Mouse (Mus musculus): ENCODE data around the gene Mmp8. TPM values are rescaled to one million over a fixed set of nuclear protein-coding genes. Genes with fewer than 3 reads are reported as not detected.

Mmp8 gene
- polyA plus RNA-seq, 1 experiment from 2014 or later, result 0.55 TPM

- Histone ChIP-seq H3K36me3 (no peaks in the 10 kb centered on the region), H3K27ac (no peak overlapping the region), H3K9ac (no peak overlapping the region), H3K4me3 (no peak overlapping the region), H3K9me3 (no peaks in the 10 kb centered on the region), H3K4me1 (no peaks in the 10 kb centered on the region), H3K27me3 (no peaks in the 10 kb centered on the region), H3K4me2 (replicated peaks) (no peak overlapping the region)
- 4% methylated on average over 3 of the region's 3 CpGs for WGBS
- ATAC-seq (ENCODE audit: insufficient number of reproducible peaks, insufficient read depth, low FRiP score, low TSS enrichment), result no peak
Observed at GRCm38 (mm10) chr9:7602982-7603742, 44.9 kb downstream of the Mmp8 start.

DNA sequence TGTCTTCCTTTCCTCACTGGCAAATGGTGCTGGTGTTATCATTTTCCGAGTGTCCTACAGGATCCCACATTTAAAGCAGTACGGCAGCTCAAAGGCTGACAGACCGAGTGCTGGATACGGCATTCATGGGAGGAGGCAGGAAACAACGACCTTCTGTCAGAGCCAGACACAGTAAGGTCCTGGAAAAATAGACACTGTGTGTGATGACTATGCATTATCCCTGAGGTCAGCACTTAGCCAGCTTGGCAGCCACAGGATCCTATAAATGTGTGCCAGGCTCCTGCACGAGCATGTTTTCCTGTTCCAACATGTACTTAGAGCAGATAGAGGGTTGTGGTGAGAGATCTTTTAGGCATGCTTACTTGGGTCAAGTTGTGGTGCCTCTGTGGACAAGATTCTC, 45.7 kb downstream of the Mmp8 start:
- Histone ChIP-seq H3K9ac (no peak overlapping the region), H3K4me1 (no peaks in the 10 kb centered on the region), H3K4me3 (no peak overlapping the region), H3K27me3 (no peaks in the 10 kb centered on the region), H3K4me2 (replicated peaks) (no peak overlapping the region), H3K36me3 (no peaks in the 10 kb centered on the region), H3K27ac (no peak overlapping the region), H3K9me3 (no peaks in the 10 kb centered on the region)
- whole genome bisulfite sequencing, result 58% methylated on average over 6 of the region's 6 CpGs
- no peak for ATAC-seq (ENCODE audit: insufficient number of reproducible peaks, insufficient read depth, low FRiP score, low TSS enrichment)

DNA sequence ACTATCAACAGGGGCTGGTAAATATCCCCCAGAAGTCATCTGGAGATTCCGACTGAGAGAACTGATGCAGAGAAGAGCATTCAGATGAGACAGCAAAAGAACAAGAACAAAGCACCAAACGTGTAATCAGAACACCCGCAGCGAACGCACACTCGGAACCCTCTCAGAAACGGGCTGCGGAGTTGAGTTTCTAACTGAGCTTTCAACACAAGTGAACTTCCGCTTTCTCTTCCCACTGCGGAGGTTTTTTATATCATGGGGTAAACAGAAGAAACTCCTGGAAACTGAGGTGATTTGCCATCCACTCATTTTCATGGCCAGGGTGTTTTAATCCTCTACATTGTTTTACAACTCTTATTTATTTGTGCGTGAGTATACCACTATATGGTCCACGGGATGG, 47.4 kb downstream of the Mmp8 start:
- Histone ChIP-seq H3K27me3 (no peaks in the 10 kb centered on the region), H3K4me3 (no peak overlapping the region), H3K9me3 (no peaks in the 10 kb centered on the region), H3K4me1 (no peaks in the 10 kb centered on the region), H3K27ac (no peak overlapping the region), H3K36me3 (no peaks in the 10 kb centered on the region), H3K9ac (no peak overlapping the region), H3K4me2 (replicated peaks) (no peak overlapping the region)
- WGBS, result 88% methylated on average over 12 of the region's 12 CpGs
- no peak for ATAC-seq (ENCODE audit: insufficient number of reproducible peaks, insufficient read depth, low FRiP score, low TSS enrichment)

Other genes starting within 250 kb of the Mmp8 start
- not detected in 2 replicates for gene Mmp12, start 214.1 kb upstream of the Mmp8 start, polyA plus RNA-seq (2016; fragmentation: Nextera tagmentation; extraction: Ambion mirVana)
- gene Mmp1b, start 170.4 kb upstream of the Mmp8 start, polyA plus RNA-seq (2016; fragmentation: Nextera tagmentation; extraction: Ambion mirVana), result not detected in 2 replicates
- not detected in 2 replicates for gene Mmp3, start 112.6 kb upstream of the Mmp8 start, polyA plus RNA-seq (2016; fragmentation: Nextera tagmentation; extraction: Ambion mirVana)
- gene Mmp10, start 56.1 kb upstream of the Mmp8 start, polyA plus RNA-seq (2016; fragmentation: Nextera tagmentation; extraction: Ambion mirVana), result not detected in 2 replicates
- gene Mmp27, start 12.9 kb downstream of the Mmp8 start, polyA plus RNA-seq (2016; fragmentation: Nextera tagmentation; extraction: Ambion mirVana), result not detected in 2 replicates
- gene Mmp20, start 69.8 kb downstream of the Mmp8 start, polyA plus RNA-seq (2016; fragmentation: Nextera tagmentation; extraction: Ambion mirVana), result not detected in 2 replicates
- gene Mmp7, start 133.6 kb downstream of the Mmp8 start, polyA plus RNA-seq (2016; fragmentation: Nextera tagmentation; extraction: Ambion mirVana), result not detected in 2 replicates
- 67.1 and 79.7 TPM in 2 replicates for gene Tmem123, start 205.6 kb downstream of the Mmp8 start, polyA plus RNA-seq (2016; fragmentation: Nextera tagmentation; extraction: Ambion mirVana)

All from embryonic facial prominence, embryonic 12.5 days (tissue).